Mouse (Mus musculus) ES-E14 (cell line): ENCODE data around the gene Tmem200a.

ENCODE experiments used
- CHD2 ChIP-seq: IDR thresholded peaks from 2 replicates; pipeline ENCODE4 v1.6.1; 2014; ENCODE audit warnings: mild to moderate bottlenecking, low read depth, low read length, inconsistent platforms
- HCFC1 ChIP-seq: IDR thresholded peaks from 2 replicates; pipeline ENCODE4 v1.6.1; 2012; ENCODE audit warnings: low read length, inconsistent platforms, borderline replicate concordance; ENCODE audit not compliant: insufficient read depth
- MAFK ChIP-seq: IDR thresholded peaks from 2 replicates; pipeline ENCODE4 v1.6.1; 2014; ENCODE audit warnings: mild to moderate bottlenecking, low read depth, low read length, inconsistent platforms; ENCODE audit not compliant: insufficient read depth
- ZC3H11A ChIP-seq: IDR thresholded peaks from 2 replicates; pipeline ENCODE4 v1.6.1; 2012; ENCODE audit warnings: low read depth, mild to moderate bottlenecking, inconsistent platforms, low read length, borderline replicate concordance
- ZNF384 ChIP-seq: IDR thresholded peaks from 2 replicates; pipeline ENCODE4 v1.6.1; 2012; ENCODE audit warnings: low read depth, low read length, inconsistent platforms

DNA sequence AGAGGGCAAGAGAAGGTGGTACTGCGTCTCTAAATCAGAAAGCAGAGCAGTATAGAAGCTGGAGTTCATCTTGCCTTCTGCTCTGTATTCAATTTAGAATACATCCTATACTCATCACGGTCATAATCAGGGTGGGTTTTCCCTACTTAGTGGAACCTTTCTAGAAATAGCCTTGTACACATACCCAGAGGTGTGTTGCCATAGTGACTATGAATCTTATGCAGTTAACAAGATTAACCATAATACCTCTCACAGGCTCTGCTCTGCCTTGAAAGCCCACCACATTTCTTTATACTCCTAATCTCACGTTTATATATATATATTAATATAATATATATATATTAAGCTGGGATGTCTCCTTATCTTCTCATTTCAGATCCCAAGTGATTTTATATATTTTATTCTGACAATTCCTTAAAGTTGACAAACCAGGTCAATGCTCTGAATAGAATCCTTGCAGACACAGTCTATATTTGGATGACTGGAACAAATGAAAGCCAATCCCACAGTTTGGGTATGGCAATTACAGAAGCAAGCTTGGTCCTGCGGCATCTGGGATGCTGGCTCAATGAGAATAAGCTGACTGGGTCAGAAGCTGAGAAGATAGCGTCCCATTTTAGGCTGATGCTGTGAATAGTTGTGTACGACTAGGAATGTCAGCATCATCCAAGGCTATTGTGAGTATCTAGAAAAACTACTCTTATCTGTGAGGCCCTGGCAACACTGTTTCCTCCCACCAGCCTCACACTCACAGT is 40.4 kb upstream of the Tmem200a start:
- TF ChIP-seq CHD2 = no peak
- TF ChIP-seq MAFK = no peak
- no peak for TF ChIP-seq ZNF384
- TF ChIP-seq HCFC1 = no peak
- TF ChIP-seq ZC3H11A = no peak
